Mouse (Mus musculus) T-cell, adult 2 months (primary cell): Measurements from ENCODE around the gene Alb.

Experiments
- DNase-seq: peaks from one replicate; pipeline ENCODE4 v3.0.0; 2022; ENCODE audit warnings: low spot score

The Alb gene

DNA sequence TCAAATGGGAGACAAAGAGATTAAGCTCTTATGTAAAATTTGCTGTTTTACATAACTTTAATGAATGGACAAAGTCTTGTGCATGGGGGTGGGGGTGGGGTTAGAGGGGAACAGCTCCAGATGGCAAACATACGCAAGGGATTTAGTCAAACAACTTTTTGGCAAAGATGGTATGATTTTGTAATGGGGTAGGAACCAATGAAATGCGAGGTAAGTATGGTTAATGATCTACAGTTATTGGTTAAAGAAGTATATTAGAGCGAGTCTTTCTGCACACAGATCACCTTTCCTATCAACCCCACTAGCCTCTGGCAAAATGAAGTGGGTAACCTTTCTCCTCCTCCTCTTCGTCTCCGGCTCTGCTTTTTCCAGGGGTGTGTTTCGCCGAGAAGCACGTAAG lies at the start of gene Alb:
Alb (plus strand) TSS at position 279 of the 400 bp plus-strand sequence.
- no peak for DNase-seq

DNA sequence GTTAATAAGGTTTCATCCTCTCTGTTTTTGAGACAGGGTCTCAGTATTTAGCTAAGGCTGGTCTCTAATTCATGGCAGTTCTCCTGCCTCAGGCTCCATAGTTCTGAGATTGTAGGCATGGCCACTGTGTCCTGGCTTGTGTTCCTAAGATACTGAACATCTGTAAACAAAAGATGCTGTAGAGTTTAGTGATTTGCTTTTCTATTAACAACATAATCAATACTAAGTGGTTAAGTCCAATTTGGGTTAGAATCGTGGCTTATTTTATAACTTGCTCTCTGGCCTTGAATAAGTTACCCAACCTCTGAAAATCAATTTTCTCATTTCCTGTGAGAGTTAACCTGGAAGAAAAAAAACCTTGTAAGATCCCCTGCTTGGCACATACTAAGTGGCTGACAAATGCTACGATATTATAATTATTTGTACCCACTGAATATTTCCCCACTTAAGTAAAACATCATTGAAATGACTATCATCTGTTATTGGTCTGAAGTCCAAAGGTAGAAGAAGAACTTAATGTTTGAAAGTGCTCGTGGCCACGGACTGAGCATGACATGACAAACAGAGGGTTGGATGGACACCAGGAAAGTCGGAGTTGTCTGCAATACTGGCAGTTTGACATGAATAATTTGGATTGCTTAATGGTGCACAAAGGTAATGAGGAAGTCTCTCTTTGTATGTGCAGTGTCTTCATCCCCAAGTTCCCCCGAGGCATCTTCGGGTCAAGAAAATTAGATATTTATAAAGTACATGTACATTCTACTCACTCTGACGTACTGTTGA lies 46.4 kb upstream of the Alb start:
- no peak for DNase-seq

- no peak for DNase-seq
Observed at GRCm38 (mm10) chr5:90414925-90415295, 45.8 kb upstream of the Alb start.

- no peak for DNase-seq
Observed at GRCm38 (mm10) chr5:90424625-90425024, 36.1 kb upstream of the Alb start.

DNA sequence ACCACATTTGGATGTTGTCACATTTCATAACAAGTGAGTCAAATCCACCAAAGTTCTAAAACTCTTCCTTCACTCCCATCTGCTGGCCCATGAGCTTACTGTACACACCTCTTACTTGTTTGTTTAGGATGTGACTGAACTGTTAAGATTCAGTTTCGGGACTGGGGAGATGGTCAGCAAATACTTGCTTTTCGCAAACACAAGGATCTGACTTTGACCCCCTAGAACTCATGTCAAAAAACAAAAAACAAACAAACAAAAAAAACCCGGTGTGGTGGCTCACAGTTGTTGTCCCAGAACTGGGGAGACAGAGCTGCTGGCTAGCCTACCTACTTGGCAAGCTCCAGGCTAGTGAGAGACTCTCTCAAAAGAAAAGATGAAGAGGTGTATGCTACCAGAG lies 35.5 kb upstream of the Alb start:
- no peak for DNase-seq

DNA sequence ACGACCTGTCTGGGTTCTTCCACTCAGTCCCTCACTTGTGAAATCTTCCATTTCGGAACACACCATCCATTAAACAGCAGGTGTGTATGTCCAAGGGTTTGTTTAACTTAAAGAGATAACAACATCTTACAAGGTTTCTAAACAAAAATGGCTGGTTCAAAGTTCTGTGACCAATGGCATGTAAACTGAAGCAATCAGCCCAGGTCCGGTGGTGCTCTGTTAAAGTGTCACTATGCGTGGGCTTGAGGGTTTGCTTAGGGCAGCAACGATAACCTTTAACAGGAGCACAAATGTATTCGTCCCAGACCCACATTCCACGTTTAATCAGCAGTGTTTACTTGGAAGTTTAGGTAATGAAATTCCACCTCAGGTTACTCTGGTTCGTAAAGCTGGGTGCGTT lies 29.6 kb upstream of the Alb start:
- DNase-seq, result no peak

GRCm38 (mm10) chr5:90439157-90439556 lies 21.5 kb upstream of the Alb start:
- DNase-seq, result no peak

DNA sequence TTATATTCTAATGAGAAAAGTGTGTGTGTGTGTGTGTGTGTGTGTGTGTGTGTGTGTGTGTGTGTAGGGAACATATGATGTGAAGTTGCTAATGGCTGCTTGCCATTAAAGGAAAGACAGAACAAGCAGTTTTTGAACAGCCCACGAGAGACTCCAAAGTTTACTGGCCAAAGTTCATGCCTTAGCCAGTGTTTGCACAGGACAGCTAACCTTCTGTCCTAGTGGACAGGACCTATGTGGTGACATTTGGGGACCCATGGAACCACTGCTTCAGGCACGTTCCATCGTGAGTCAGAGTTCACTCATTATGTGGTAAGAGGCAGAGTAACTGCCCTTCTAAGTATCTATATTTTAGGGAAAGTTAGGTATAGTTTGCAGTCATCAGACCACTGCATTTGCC lies 13.1 kb upstream of the Alb start:
- DNase-seq, result no peak

- no peak for DNase-seq
Observed at GRCm38 (mm10) chr5:90449961-90450360, 10.7 kb upstream of the Alb start.

DNA sequence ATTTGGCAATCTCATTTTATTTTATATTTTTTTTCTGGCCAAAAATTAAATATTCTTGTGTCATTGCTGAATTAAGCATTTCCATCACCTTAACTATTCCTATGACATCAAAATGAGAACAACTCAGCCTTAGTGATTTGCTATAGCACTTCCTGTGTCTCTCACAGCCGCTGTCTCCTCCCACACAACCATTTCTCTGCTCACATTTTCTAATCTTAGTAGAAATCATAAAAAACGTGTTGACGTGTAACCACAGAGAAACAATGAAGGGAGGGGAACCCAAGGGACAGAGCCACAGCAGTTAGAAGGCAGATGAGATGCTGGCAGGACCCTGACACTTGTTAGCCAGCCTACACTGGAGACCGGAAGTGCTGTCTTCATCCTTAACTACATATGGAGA lies 8.0 kb upstream of the Alb start:
- peak; percentile 25 for DNase-seq

GRCm38 (mm10) chr5:90457241-90457640 lies 3.5 kb upstream of the Alb start:
- DNase-seq, result no peak

DNA sequence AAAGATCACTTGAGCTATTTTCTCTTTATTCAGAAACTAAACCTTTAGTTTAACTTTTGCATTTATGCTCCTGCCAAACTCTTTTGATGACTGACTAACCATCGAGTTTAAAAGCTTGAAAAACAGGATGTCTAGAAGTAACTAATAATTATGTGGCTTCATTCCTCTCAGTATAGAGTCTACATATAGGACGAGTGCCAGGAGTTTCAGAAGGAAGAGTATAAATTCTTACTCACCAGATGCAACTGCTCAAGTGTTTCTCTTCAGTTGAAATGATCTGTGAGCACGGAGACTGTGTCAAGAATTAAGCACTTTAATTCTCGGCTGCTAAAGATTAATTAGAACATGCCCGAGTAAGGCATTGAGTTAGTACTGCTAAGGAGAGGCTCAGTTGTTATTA lies 2.0 kb upstream of the Alb start:
- DNase-seq, result no peak

DNA sequence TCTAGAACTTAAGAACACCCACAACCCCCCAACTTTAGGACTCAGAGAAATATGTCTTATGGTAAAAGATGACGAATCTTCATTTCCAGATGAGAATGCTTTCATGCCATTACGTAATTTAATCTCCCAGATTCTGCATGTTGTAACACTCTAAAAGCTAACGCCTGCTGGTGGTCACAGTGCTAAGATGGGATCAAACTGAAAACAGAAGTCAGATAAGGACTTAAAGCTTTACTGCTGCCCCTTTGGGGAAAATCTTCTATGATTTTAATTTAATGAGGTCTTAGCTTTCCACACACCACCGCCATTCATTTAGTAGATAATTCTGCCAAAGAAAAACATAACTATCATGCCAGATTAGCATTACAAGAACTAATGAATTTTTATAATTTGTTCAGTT lies 6.1 kb downstream of the Alb start:
- no peak for DNase-seq

GRCm38 (mm10) chr5:90467245-90467644 lies 6.5 kb downstream of the Alb start:
- no peak for DNase-seq

GRCm38 (mm10) chr5:90470836-90471235 lies 10.1 kb downstream of the Alb start:
- DNase-seq, result no peak

GRCm38 (mm10) chr5:90473902-90474301 lies 13.2 kb downstream of the Alb start:
- no peak for DNase-seq

- DNase-seq, result no peak
Observed at GRCm38 (mm10) chr5:90474369-90474768, 13.7 kb downstream of the Alb start.

- DNase-seq, result no peak
Observed at GRCm38 (mm10) chr5:90476741-90477140, 16.0 kb downstream of the Alb start.

DNA sequence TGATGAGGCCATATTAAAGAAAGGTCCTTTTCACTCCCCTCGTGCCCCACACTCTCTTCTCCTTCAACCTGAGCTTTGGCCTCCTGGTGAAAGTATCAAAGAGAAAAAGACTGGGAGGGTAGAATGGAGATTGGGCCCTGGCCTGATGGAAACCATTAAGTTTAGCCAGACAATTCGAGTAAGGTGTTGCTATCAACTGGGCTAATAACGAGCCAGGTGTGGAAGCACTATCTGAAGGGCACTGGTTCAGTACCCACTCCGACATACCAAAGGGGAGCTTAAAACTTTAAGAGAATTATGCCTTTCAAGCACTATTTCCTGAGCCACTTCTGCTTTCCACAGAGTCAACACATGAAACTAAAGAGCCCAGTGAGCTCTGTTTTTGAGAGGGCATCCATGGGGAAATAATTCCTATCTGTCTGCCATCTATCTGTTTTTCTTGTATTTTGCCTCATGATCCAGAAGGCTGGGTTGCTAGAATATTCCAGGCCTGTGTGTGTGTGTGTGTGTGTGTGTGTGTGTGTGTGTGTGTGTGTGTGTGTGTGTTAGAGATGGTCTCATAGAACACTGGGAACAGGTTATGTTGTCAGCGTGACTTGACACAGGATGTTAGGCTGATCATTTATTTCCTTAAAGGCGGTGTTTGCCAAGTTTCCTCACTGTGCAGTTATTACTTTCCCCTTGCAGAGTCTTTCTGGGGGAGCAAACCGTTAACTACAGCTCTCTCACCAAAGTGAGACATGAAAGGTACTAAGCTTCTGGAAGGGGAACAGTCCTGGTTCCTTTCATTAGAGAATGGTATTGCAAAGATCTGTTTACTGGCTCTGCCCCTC lies 16.8 kb downstream of the Alb start:
- DNase-seq, result no peak

GRCm38 (mm10) chr5:90478886-90479285 lies 18.2 kb downstream of the Alb start:
- DNase-seq, result no peak

DNA sequence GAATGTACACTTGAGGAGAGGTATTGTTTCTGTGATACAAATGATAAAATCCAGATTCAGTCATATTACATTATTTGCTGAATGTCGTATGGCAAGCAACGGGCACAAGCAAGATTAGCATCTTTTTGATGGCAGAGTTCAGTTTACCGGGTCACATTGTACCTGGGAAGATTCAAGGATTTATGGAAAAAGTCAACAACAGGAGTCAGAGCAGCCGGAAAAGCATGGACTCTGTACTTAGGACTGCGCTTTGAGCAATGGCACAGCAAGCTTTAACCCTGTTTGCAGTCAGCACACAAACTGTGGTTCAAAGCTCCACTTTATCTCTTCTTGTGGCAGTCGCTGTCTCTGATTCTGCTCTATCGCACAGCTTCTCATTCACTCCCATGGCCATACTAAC lies 24.9 kb downstream of the Alb start:
- no peak for DNase-seq

DNA sequence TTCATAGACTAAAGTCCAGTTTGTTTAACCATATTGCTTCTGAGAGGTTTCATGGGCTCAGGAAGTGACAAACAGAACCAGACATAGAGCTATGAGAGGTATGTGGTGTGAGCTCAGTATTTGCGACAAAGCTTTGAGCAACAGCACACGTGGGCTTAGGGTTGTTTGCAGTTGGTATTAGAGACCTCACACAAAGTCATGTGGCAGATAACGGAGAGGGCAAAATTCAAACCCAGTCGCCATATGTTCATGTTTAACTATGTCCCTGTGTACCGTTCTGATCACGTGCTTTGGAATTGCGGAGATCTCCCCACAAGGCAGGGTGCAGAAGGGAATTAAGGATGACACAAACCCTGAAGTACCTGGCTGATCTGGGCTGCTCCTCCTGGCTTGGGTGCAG lies 27.6 kb downstream of the Alb start:
- no peak for DNase-seq

DNA sequence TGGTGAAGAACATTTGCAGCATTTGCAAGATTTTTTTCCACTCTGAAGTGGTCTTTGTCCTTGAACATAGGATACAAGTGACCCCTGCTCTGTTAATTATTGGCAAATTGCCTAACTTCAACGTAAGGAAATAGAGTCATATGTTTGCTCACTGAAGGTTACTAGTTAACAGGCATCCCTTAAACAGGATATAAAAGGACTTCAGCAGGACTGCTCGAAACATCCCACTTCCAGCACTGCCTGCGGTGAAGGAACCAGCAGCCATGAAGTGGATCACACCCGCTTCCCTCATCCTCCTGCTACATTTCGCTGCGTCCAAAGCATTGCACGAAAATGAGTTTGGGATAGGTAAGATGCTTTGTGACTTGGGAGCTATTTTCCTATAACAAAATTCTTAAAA lies 29.8 kb downstream of the Alb start, which contains the start of gene Afp:
Afp (plus strand) TSS at position 220 of the 400 bp plus-strand sequence.
- no peak for DNase-seq
